ENCODE assay signal across 8 mouse cellular contexts in the genomic region with DNA sequence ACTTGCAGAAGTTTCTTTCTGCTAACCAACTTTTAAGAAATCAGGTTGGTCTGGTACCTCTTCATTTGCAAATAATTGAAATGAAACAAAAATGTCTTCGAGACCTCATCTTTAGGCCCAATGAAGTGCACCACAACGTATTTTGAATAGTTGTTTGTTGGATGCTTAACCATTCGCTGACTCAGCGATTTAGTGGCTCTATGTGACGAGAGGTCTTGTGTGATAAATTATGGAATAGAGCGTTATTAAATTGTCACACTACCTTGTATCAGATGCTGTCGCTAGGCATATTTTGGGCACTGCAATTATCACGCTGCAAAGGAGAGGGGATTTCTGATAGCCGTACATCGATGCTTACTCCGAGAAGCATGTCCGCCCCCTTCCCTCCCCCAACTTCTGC.
DNase-seq lines count a peak whose midpoint lies in the region; ATAC-seq and TF ChIP-seq lines count a peak whose summit lies in the region.

No protein-coding gene starts in this region.

- H3K4me2 ChIP-seq in liver, embryonic 14.5 days (ENCODE audit: low read depth) = peak overlapping the region; percentile 34

- TF ChIP-seq CTCF in liver, embryonic 14.5 days (IDR thresholded peaks at IDR 0.05; ENCODE audit: low read depth) = no peak

- no peak overlapping the region for H3K27ac ChIP-seq in liver, embryonic 14.5 days

- 17% methylated on average over 12 of the region's 12 CpGs for WGBS in liver, embryonic 14.5 days (ENCODE audit: insufficient replicate concordance)

- H3K9me3 ChIP-seq in megakaryocyte, embryonic 14.5 days = no peaks in the 10 kb centered on the region
- no peaks in the 10 kb centered on the region for H3K9me3 ChIP-seq in liver, embryonic 14.5 days (ENCODE audit: control insufficient read depth, low read length)

- DNase-seq in embryo, embryonic 10.5 days (ENCODE audit: low spot score) = peak; percentile 34
- DNase-seq in embryo, embryonic 10 days (ENCODE audit: low spot score) = no peak
- no peak for DNase-seq in liver, embryonic 14.5 days (ENCODE audit: low read depth in 3 of 3, low spot score in 3 of 3)
- DNase-seq in adrenal gland, postnatal 14 days = no peak
- no peak for DNase-seq in adrenal gland, postnatal 10 days
- DNase-seq in gastrocnemius, postnatal 10 days = no peak

- no peak for TF ChIP-seq EP300 in liver, embryonic 14.5 days (IDR thresholded peaks at IDR 0.05; ENCODE audit: low read depth)

- H3K4me3 ChIP-seq in megakaryocyte, embryonic 14.5 days (replicated peaks) = peak overlapping the region; percentile 90
- H3K4me3 ChIP-seq in liver, embryonic 14.5 days (ENCODE audit: insufficient read depth in 1 of 2, low read depth in 2 of 2, low read length in 2 of 2) = peak overlapping the region; percentile 20 to 59

- no peak for ATAC-seq in megakaryocyte, adult 5-6 weeks (ENCODE audit: poor library complexity, severe bottlenecking)
- no peak for ATAC-seq in liver, embryonic 14.5 days (ENCODE audit: insufficient read depth)

- H3K9ac ChIP-seq in liver, embryonic 14.5 days (replicated peaks) = no peak overlapping the region

- H3K4me1 ChIP-seq in megakaryocyte, embryonic 14.5 days = peaks cover 23% of the 10 kb centered on the region
- peaks cover 0 to 10% of the 10 kb centered on the region in 2 experiments; a peak in 2 of 4 replicates for H3K4me1 ChIP-seq in liver, embryonic 14.5 days (replicated peaks; ENCODE audit: control insufficient read depth in 2 of 2, insufficient read depth in 2 of 2, low read length in 1 of 2)

- H3K36me3 ChIP-seq in megakaryocyte, embryonic 14.5 days (replicated peaks; ENCODE audit: low read length) = no peaks in the 10 kb centered on the region
- H3K36me3 ChIP-seq in liver, embryonic 14.5 days (replicated peaks; ENCODE audit: control insufficient read depth, insufficient read depth, low read depth) = no peaks in the 10 kb centered on the region

- peaks cover 26% of the 10 kb centered on the region for H3K27me3 ChIP-seq in megakaryocyte, embryonic 14.5 days (replicated peaks)
- no peaks in the 10 kb centered on the region for H3K27me3 ChIP-seq in liver, embryonic 14.5 days (ENCODE audit: control insufficient read depth, insufficient read depth, low read length)
